Mouse (Mus musculus): Measurements from ENCODE around the gene Hnrnpr. TPM values are rescaled to one million over a fixed set of nuclear protein-coding genes. Genes with fewer than 3 reads are reported as not detected.

Hnrnpr gene
- polyA plus RNA-seq, 1 experiment from 2014 or later: 160 TPM

- WGBS: 21% methylated on average over 6 of the region's 6 CpGs
- Histone ChIP-seq H3K4me3 (peak overlapping the region; percentile 68), H3K9me3 (no peaks in the 10 kb centered on the region), H3K27me3 (no peaks in the 10 kb centered on the region), H3K9ac (peak overlapping the region; percentile 35), H3K36me3 (peaks cover 28% of the 10 kb centered on the region), H3K4me1 (peaks cover 46% of the 10 kb centered on the region), H3K4me2 (peak overlapping the region; percentile 84), H3K27ac (peak overlapping the region; percentile 95)
- ATAC-seq (ENCODE audit: insufficient number of reproducible peaks, low FRiP score, low TSS enrichment, low read depth): peak; percentile 22; the same call in 1 of the 2 replicates
These were observed 25.9 kb upstream of the Hnrnpr start for GRCm38 (mm10) chr4:136284891-136285290.

DNA sequence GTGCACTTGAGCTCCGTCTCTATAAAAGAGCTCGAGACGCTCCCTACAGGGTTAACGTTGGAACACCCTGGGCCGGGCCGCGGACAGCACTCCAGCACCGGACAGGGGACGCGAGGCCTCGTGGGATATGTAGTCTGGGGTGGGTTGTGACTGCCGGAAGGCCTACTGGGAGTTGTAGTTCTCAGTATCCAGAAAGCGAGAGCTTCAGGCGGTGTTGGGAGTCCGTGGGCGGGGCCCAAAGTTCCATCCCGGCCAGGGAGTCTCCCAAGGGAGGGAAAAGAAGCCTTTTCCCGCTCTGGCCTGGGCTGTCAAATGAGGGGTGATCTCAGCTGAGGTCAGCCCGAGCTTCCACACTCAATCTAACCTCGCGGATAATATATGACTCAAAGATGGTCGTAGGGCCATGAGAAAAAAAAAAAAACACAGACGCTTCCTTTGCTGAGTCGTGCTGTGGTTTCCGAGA lies 25.4 kb upstream of the Hnrnpr start:
- Histone ChIP-seq H3K9ac (peak overlapping the region; percentile 47), H3K4me1 (peaks cover 46% of the 10 kb centered on the region), H3K27ac (peak overlapping the region; percentile 95), H3K9me3 (no peaks in the 10 kb centered on the region), H3K4me3 (peak overlapping the region; percentile 68), H3K36me3 (peaks cover 33% of the 10 kb centered on the region), H3K4me2 (peak overlapping the region; percentile 84), H3K27me3 (no peaks in the 10 kb centered on the region)
- ATAC-seq (ENCODE audit: insufficient number of reproducible peaks, low FRiP score, low TSS enrichment, low read depth): peak; percentile 92
- WGBS: under 1% methylated on average over 25 of the region's 25 CpGs

GRCm38 (mm10) chr4:136285811-136286371 lies 24.9 kb upstream of the Hnrnpr start:
- under 1% methylated on average over 29 of the region's 29 CpGs for WGBS
- H3K4me1 ChIP-seq: peaks cover 50% of the 10 kb centered on the region
- H3K4me3 ChIP-seq: peak overlapping the region; percentile 68
- H3K36me3 ChIP-seq: peaks cover 38% of the 10 kb centered on the region
- no peaks in the 10 kb centered on the region for H3K27me3 ChIP-seq
- peak overlapping the region; percentile 84 for H3K4me2 ChIP-seq
- H3K9me3 ChIP-seq: no peaks in the 10 kb centered on the region
- H3K9ac ChIP-seq: peak overlapping the region; percentile 69
- H3K27ac ChIP-seq: peak overlapping the region; percentile 95
- ATAC-seq (ENCODE audit: insufficient number of reproducible peaks, low FRiP score, low TSS enrichment, low read depth): peak; percentile 85

DNA sequence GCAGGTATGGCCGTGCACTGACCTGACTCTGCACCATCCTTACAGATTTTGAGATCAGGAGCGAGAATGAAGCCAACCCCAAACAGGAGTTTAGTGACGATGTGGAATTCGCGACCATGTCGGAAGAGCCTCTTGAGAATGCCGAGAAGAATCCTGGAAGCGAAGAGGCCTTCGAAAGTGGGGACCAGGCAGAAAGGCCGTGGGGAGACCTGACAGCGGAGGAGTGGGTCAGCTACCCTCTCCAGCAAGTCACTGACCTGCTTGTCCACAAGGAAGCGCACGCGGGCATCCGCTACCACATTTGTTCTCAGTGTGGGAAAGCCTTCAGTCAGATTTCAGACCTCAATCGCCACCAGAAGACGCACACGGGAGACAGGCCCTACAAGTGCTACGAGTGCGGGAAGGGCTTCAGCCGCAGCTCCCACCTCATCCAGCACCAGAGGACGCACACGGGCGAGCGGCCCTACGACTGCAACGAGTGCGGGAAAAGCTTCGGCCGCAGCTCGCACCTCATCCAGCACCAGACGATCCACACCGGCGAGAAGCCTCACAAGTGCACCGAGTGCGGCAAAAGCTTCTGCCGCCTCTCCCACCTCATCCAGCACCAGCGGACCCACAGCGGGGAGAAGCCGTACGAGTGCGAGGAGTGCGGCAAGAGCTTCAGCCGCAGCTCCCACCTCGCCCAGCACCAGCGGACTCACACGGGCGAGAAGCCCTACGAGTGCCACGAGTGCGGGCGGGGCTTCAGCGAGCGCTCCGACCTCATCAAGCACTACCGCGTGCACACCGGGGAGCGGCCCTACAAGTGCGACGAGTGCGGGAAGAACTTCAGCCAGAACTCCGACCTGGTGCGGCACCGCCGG lies 20.6 kb upstream of the Hnrnpr start:
- 58% methylated on average over 66 of the region's 66 CpGs for WGBS
- Histone ChIP-seq H3K9ac (no peak overlapping the region), H3K27ac (no peak overlapping the region), H3K9me3 (no peaks in the 10 kb centered on the region), H3K36me3 (peaks cover 76% of the 10 kb centered on the region), H3K4me3 (no peak overlapping the region), H3K4me1 (peaks cover 17% of the 10 kb centered on the region), H3K27me3 (no peaks in the 10 kb centered on the region), H3K4me2 (no peak overlapping the region)
- ATAC-seq (ENCODE audit: insufficient number of reproducible peaks, low FRiP score, low TSS enrichment, low read depth): no peak

DNA sequence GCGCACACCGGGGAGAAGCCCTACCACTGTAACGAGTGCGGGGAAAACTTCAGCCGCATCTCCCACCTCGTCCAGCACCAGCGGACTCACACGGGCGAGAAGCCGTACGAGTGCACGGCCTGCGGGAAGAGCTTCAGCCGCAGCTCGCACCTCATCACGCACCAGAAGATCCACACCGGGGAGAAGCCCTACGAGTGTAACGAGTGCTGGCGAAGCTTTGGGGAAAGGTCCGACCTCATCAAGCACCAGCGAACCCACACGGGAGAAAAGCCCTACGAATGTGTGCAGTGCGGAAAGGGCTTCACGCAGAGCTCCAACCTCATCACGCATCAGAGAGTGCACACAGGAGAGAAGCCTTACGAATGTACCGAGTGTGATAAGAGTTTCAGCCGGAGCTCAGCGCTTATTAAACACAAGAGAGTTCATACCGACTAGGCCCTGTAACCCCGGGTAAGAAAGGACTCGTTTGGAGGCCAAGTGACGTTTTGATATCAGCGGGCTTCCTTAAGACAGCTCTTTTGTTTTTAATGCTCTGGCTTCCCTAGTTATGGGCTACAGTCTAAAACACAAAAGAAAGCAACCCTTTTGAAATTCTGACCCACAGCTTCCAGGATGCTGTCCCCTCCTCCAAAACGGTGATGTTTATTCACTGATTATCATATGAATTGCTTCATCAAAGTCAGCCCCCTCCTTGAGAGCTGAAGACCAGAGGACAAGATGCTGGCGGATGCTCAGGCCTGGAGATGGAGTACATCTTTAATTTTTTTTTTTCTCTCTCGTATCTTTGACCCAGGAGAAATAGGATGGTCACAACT lies 19.8 kb upstream of the Hnrnpr start:
- no peak overlapping the region for H3K9ac ChIP-seq
- H3K36me3 ChIP-seq: peaks cover 76% of the 10 kb centered on the region
- no peak overlapping the region for H3K27ac ChIP-seq
- peaks cover 17% of the 10 kb centered on the region for H3K4me1 ChIP-seq
- H3K27me3 ChIP-seq: no peaks in the 10 kb centered on the region
- ATAC-seq (ENCODE audit: insufficient number of reproducible peaks, low FRiP score, low TSS enrichment, low read depth): no peak
- no peak overlapping the region for H3K4me3 ChIP-seq
- 71% methylated on average over 39 of the region's 39 CpGs for WGBS
- no peak overlapping the region for H3K4me2 ChIP-seq
- no peaks in the 10 kb centered on the region for H3K9me3 ChIP-seq

GRCm38 (mm10) chr4:136291692-136292091 lies 19.1 kb upstream of the Hnrnpr start:
- Histone ChIP-seq H3K9me3 (no peaks in the 10 kb centered on the region), H3K27ac (no peak overlapping the region), H3K36me3 (peaks cover 76% of the 10 kb centered on the region), H3K27me3 (no peaks in the 10 kb centered on the region), H3K4me3 (no peak overlapping the region), H3K4me1 (peaks cover 13% of the 10 kb centered on the region), H3K4me2 (no peak overlapping the region), H3K9ac (no peak overlapping the region)
- 92% methylated on average over 6 of the region's 6 CpGs for WGBS
- no peak for ATAC-seq (ENCODE audit: insufficient number of reproducible peaks, low FRiP score, low TSS enrichment, low read depth)

DNA sequence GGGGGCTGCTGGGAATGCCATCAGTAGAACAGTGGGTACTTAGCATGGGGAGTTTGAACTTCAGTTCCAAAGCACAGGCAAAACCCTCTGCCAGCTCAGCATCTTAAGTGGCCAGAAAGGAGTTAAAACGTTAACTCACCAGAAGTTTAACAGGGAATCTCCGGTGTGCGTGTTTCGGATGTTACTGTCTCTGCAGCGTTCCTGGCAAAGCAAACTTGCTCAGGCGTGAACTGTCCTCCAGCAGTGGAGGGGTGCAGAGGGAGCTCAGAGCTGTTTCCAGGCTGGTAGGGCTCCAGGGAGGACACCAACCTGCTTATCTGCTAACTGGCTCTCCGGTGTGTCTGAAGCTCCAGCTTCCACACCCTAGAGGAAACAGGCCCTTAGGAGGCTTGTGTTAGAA lies 14.8 kb upstream of the Hnrnpr start:
- ATAC-seq (ENCODE audit: insufficient number of reproducible peaks, low FRiP score, low TSS enrichment, low read depth): no peak
- Histone ChIP-seq H3K4me1 (no peaks in the 10 kb centered on the region), H3K36me3 (peaks cover 38% of the 10 kb centered on the region), H3K4me2 (no peak overlapping the region), H3K27ac (no peak overlapping the region), H3K27me3 (no peaks in the 10 kb centered on the region), H3K4me3 (no peak overlapping the region), H3K9ac (no peak overlapping the region), H3K9me3 (no peaks in the 10 kb centered on the region)
- 51% methylated on average over 7 of the region's 7 CpGs for WGBS

DNA sequence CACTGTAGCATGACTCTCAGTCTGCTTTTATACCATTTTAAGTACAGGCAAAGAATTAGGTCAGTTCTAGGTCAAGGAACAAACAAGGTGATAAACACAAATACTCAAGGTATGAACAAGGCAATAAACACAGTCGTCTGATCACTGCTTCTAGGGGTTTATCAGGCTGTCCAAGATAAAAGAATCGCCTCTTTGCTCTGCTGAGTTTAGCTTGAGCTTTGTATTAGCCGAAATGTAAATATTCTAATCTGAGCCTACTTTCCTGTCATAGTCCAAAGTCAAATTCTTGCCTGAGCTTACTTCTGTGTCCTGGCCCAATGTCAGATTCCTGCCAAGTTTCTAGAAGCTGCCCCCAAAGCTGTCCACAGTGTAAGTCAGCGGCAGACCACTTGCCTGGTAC lies 8.3 kb upstream of the Hnrnpr start:
- H3K9ac ChIP-seq: no peak overlapping the region

DNA sequence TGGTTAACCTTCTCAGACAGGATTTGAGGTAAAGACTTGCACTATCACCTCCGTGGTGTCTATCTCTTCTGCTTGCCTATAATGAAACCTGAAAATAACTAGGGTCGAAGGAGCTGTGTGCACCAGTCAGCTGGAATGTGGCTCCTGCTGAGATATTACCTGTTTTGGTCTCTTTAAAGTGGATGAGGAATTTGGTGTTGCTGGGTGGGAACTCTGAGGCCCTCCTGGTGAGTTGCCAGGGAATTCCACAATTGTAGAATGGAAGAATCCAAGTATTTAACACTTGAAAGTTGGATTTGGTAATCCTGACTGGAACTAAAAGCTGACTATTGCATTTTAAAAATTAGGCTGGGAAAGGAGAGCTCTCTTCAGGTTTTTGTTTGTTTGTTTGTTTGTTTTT lies 6.6 kb upstream of the Hnrnpr start:
- WGBS: 21% methylated on average over 2 of the region's 2 CpGs
- H3K4me2 ChIP-seq: no peak overlapping the region
- no peak overlapping the region for H3K9ac ChIP-seq
- H3K4me3 ChIP-seq: no peak overlapping the region
- no peaks in the 10 kb centered on the region; the same call in 1 of the 2 replicates for H3K4me1 ChIP-seq
- no peaks in the 10 kb centered on the region for H3K36me3 ChIP-seq
- no peaks in the 10 kb centered on the region for H3K27me3 ChIP-seq
- no peaks in the 10 kb centered on the region for H3K9me3 ChIP-seq
- H3K27ac ChIP-seq: no peak overlapping the region
- no peak for ATAC-seq (ENCODE audit: insufficient number of reproducible peaks, low FRiP score, low TSS enrichment, low read depth)

More for the DNA sequence above, 8.3 kb upstream of the Hnrnpr start:
- H3K4me1 ChIP-seq: no peaks in the 10 kb centered on the region
- H3K4me2 ChIP-seq: no peak overlapping the region
- H3K27ac ChIP-seq: no peak overlapping the region
- no peak overlapping the region for H3K4me3 ChIP-seq
- 66% methylated on average over 4 of the region's 4 CpGs for WGBS
- no peaks in the 10 kb centered on the region for H3K9me3 ChIP-seq
- no peaks in the 10 kb centered on the region for H3K27me3 ChIP-seq
- H3K36me3 ChIP-seq: no peaks in the 10 kb centered on the region
- no peak for ATAC-seq (ENCODE audit: insufficient number of reproducible peaks, low FRiP score, low TSS enrichment, low read depth)

- Histone ChIP-seq H3K4me3 (no peak overlapping the region), H3K4me1 (peaks cover 16% of the 10 kb centered on the region)
These were observed 2.4 kb upstream of the Hnrnpr start for GRCm38 (mm10) chr4:136308355-136308754.

GRCm38 (mm10) chr4:136309780-136310179 lies 962 bp upstream of the Hnrnpr start:
- ATAC-seq (ENCODE audit: insufficient number of reproducible peaks, low FRiP score, low TSS enrichment, low read depth): no peak
- H3K27me3 ChIP-seq: no peaks in the 10 kb centered on the region

More at GRCm38 (mm10) chr4:136308355-136308754, 2.4 kb upstream of the Hnrnpr start:
- Histone ChIP-seq H3K4me2 (no peak overlapping the region), H3K9me3 (no peaks in the 10 kb centered on the region), H3K27me3 (no peaks in the 10 kb centered on the region), H3K9ac (no peak overlapping the region), H3K36me3 (no peaks in the 10 kb centered on the region), H3K27ac (no peak overlapping the region)
- WGBS: 65% methylated on average over 2 of the region's 2 CpGs
- no peak for ATAC-seq (ENCODE audit: insufficient number of reproducible peaks, low FRiP score, low TSS enrichment, low read depth)

More at GRCm38 (mm10) chr4:136309780-136310179, 962 bp upstream of the Hnrnpr start:
- WGBS: 2% methylated on average over 11 of the region's 11 CpGs
- H3K4me1 ChIP-seq: peaks cover 24% of the 10 kb centered on the region
- H3K36me3 ChIP-seq: no peaks in the 10 kb centered on the region
- peak overlapping the region; percentile 99 for H3K4me3 ChIP-seq
- H3K9ac ChIP-seq: peak overlapping the region; percentile 48; the same call in 1 of the 2 replicates
- H3K9me3 ChIP-seq: no peaks in the 10 kb centered on the region
- peak overlapping the region; percentile 85 for H3K27ac ChIP-seq
- H3K4me2 ChIP-seq: peak overlapping the region; percentile 67
